Mouse (Mus musculus): ENCODE measurements around the gene Gabra1. TPM values are rescaled to one million over a fixed set of nuclear protein-coding genes. Genes with fewer than 3 reads are reported as not detected.
A peak's percentile ranks its signal among the peaks of the same experiment; 100 is the strongest.

The Gabra1 gene
- total RNA-seq (2014; rRNA removed) (23.9 and 31.3 TPM in 2 replicates), polyA plus RNA-seq (2015; fragmentation: Nextera tagmentation; extraction: Ambion mirVana) (25.8 and 27.9 TPM in 2 replicates)

DNA sequence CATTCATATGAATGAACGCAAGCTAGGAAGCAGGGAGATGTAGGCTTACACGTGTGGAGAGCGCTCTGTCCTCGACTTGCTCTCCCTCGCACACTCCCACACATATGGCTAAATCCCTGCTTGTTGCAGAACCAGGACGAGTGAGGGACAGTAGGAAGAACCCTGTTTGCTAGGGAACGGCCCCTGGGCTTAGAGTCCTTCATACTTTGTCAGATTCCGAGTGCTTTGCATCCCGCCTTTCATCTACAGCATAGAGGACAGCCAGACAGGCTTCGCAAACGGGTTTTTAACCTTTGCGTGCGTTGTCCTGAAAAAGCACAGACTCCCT lies at the start of gene Gabra1:
Gabra1 (minus strand) TSS at position 106 of the 328 bp plus-strand sequence.
- no peak for TF ChIP-seq CTCF (IDR thresholded peaks at IDR 0.05; ENCODE audit: low read depth)
- WGBS = 2% methylated on average over 13 of the region's 13 CpGs
- Histone ChIP-seq H3K27ac (peak within 1 kb of the TSS; percentile 82), H3K9ac (replicated peaks; ENCODE audit: low read length) (peak within 1 kb of the TSS; percentile 78), H3K36me3 (ENCODE audit: insufficient read depth, low read length) (no peaks in the 10 kb centered on the region), H3K4me2 (ENCODE audit: low read depth, low read length) (peak within 1 kb of the TSS; percentile 77), H3K4me1 (ENCODE audit: insufficient read depth, low read length) (no peaks in the 10 kb centered on the region), H3K9me3 (ENCODE audit: low read length) (no peaks in the 10 kb centered on the region), H3K27me3 (ENCODE audit: insufficient read depth, low read length) (no peaks in the 10 kb centered on the region), H3K4me3 (ENCODE audit: low read length) (peak within 1 kb of the TSS; percentile 68)
- peak; percentile 58 for DNase-seq (ENCODE audit: low spot score)
- ATAC-seq = peak; percentile 72

- ATAC-seq (peak; percentile 92), DNase-seq (ENCODE audit: low spot score) (peak; percentile 78)
- Histone ChIP-seq H3K4me3 (ENCODE audit: low read length) (peak overlapping the region; percentile 68), H3K27me3 (ENCODE audit: insufficient read depth, low read length) (no peaks in the 10 kb centered on the region), H3K36me3 (ENCODE audit: insufficient read depth, low read length) (no peaks in the 10 kb centered on the region), H3K4me2 (ENCODE audit: low read depth, low read length) (peak overlapping the region; percentile 77), H3K27ac (peak overlapping the region; percentile 82), H3K4me1 (ENCODE audit: insufficient read depth, low read length) (no peaks in the 10 kb centered on the region), H3K9ac (replicated peaks; ENCODE audit: low read length) (peak overlapping the region; percentile 78), H3K9me3 (ENCODE audit: low read length) (no peaks in the 10 kb centered on the region)
- TF ChIP-seq CTCF (IDR thresholded peaks at IDR 0.05; ENCODE audit: low read depth) = no peak
- under 1% methylated on average over 35 of the region's 35 CpGs for WGBS
Observed at GRCm38 (mm10) chr11:42181973-42182824, 531 bp downstream of the Gabra1 start.

DNA sequence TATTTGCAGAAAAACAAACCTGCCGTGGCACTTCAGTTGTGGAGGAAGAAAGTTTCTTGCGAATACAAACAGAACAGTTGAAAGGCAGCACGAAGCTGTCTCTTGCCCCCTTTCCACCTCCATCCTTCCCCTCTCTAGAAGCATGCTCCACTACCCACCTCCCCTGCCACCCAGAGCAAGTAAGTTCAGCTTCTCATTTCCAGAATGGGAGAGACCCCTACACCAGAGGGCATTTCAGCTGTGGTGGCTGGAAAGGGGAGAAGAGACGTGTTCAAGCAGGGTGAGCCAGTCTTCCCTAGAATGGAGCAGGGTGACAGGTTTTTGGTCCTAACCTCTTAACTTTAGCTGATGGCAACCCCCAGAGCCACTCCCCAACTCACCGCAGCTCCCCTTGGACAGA lies 1.3 kb downstream of the Gabra1 start:
- Histone ChIP-seq H3K36me3 (ENCODE audit: insufficient read depth, low read length) (no peaks in the 10 kb centered on the region), H3K4me1 (ENCODE audit: insufficient read depth, low read length) (no peaks in the 10 kb centered on the region), H3K4me3 (ENCODE audit: low read length) (peak overlapping the region; percentile 68), H3K27me3 (ENCODE audit: insufficient read depth, low read length) (no peaks in the 10 kb centered on the region), H3K4me2 (ENCODE audit: low read depth, low read length) (peak overlapping the region; percentile 77), H3K9me3 (ENCODE audit: low read length) (no peaks in the 10 kb centered on the region), H3K27ac (peak overlapping the region; percentile 82), H3K9ac (replicated peaks; ENCODE audit: low read length) (peak overlapping the region; percentile 78)
- ATAC-seq (0 out of 2 replicates have a peak, but pooled peaks have one; percentile 17), DNase-seq (ENCODE audit: low spot score) (peak; percentile 32)
- 25% methylated on average over 5 of the region's 5 CpGs for WGBS
- no peak for TF ChIP-seq CTCF (IDR thresholded peaks at IDR 0.05; ENCODE audit: low read depth)

- TF ChIP-seq CTCF (IDR thresholded peaks at IDR 0.05; ENCODE audit: low read depth) = 0 out of 2 replicates have a peak, but pooled peaks have one; percentile 16
- WGBS = 81% methylated on average over 5 of the region's 5 CpGs
- Histone ChIP-seq H3K4me2 (ENCODE audit: low read depth, low read length) (peak overlapping the region; percentile 77), H3K4me1 (ENCODE audit: insufficient read depth, low read length) (no peaks in the 10 kb centered on the region), H3K27me3 (ENCODE audit: insufficient read depth, low read length) (no peaks in the 10 kb centered on the region), H3K4me3 (ENCODE audit: low read length) (no peak overlapping the region), H3K27ac (no peak overlapping the region), H3K9me3 (ENCODE audit: low read length) (no peaks in the 10 kb centered on the region), H3K9ac (replicated peaks; ENCODE audit: low read length) (no peak overlapping the region), H3K36me3 (ENCODE audit: insufficient read depth, low read length) (no peaks in the 10 kb centered on the region)
- ATAC-seq (no peak), DNase-seq (ENCODE audit: low spot score) (no peak)
Observed at GRCm38 (mm10) chr11:42179535-42179934, 3.2 kb downstream of the Gabra1 start.

- ATAC-seq (no peak), DNase-seq (ENCODE audit: low spot score) (peak; percentile 51)
- Histone ChIP-seq H3K4me1 (ENCODE audit: insufficient read depth, low read length) (no peaks in the 10 kb centered on the region), H3K27me3 (ENCODE audit: insufficient read depth, low read length) (no peaks in the 10 kb centered on the region), H3K9ac (replicated peaks; ENCODE audit: low read length) (no peak overlapping the region), H3K9me3 (ENCODE audit: low read length) (no peaks in the 10 kb centered on the region), H3K4me3 (ENCODE audit: low read length) (no peak overlapping the region), H3K4me2 (ENCODE audit: low read depth, low read length) (peak overlapping the region; percentile 16; the same call in 1 of the 2 replicates), H3K36me3 (ENCODE audit: insufficient read depth, low read length) (no peaks in the 10 kb centered on the region), H3K27ac (no peak overlapping the region)
- TF ChIP-seq CTCF (IDR thresholded peaks at IDR 0.05; ENCODE audit: low read depth) = peak; percentile 57
- 90% methylated on average over 2 of the region's 2 CpGs for WGBS
Observed at GRCm38 (mm10) chr11:42178296-42178695, 4.4 kb downstream of the Gabra1 start.

- H3K9ac ChIP-seq (replicated peaks; ENCODE audit: low read length) = no peak overlapping the region
- no peak overlapping the region for H3K27ac ChIP-seq
- no peak overlapping the region for H3K4me3 ChIP-seq (ENCODE audit: low read length)
- ATAC-seq (no peak), DNase-seq (ENCODE audit: low spot score) (no peak)
- H3K4me1 ChIP-seq (ENCODE audit: insufficient read depth, low read length) = no peaks in the 10 kb centered on the region
- H3K36me3 ChIP-seq (ENCODE audit: insufficient read depth, low read length) = no peaks in the 10 kb centered on the region
- H3K9me3 ChIP-seq (ENCODE audit: low read length) = no peaks in the 10 kb centered on the region
- 91% methylated on average over 5 of the region's 5 CpGs for WGBS
- H3K4me2 ChIP-seq (ENCODE audit: low read depth, low read length) = no peak overlapping the region
- no peaks in the 10 kb centered on the region for H3K27me3 ChIP-seq (ENCODE audit: insufficient read depth, low read length)
- no peak for TF ChIP-seq CTCF (IDR thresholded peaks at IDR 0.05; ENCODE audit: low read depth)
Observed at GRCm38 (mm10) chr11:42151396-42151795, 31.3 kb downstream of the Gabra1 start.

DNA sequence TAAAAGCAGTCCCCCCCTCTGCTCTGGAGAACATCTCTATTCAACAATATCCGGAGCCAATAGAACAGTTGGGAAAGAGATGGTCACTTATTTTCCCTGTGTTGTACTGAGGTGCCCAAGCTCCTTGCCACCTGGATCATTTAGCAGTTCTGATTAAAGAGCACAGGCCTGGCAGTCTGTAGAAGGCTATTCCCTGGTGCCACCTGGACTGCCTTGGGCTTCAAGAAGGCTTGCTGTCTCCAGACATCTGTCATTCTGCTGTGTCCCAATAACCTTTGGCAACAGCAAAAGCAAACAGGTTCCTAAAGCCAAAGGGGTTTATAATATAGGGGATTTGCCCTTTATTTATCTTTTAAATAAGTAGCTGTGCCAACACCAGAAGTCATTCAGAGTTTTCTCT lies 65.8 kb downstream of the Gabra1 start:
- Histone ChIP-seq H3K4me3 (ENCODE audit: low read length) (no peak overlapping the region), H3K27me3 (ENCODE audit: insufficient read depth, low read length) (no peaks in the 10 kb centered on the region), H3K36me3 (ENCODE audit: insufficient read depth, low read length) (no peaks in the 10 kb centered on the region), H3K4me2 (ENCODE audit: low read depth, low read length) (no peak overlapping the region), H3K27ac (no peak overlapping the region), H3K9me3 (ENCODE audit: low read length) (no peaks in the 10 kb centered on the region), H3K9ac (replicated peaks; ENCODE audit: low read length) (no peak overlapping the region), H3K4me1 (ENCODE audit: insufficient read depth, low read length) (no peaks in the 10 kb centered on the region)
- TF ChIP-seq CTCF (IDR thresholded peaks at IDR 0.05; ENCODE audit: low read depth) = no peak
- WGBS = 75% methylated on average over 1 of the region's 1 CpGs
- DNase-seq (ENCODE audit: low spot score) (no peak), ATAC-seq (no peak)

Data from hindbrain, postnatal 0 days (tissue).